Mouse (Mus musculus) limb, embryonic 11.5 days (tissue): ENCODE data around the gene Exoc7. TPM values are rescaled to one million over a fixed set of nuclear protein-coding genes. Genes with fewer than 3 reads are reported as not detected.

Experiments used
- ATAC-seq: fragments of 200-750 bp; cut with Nextera tagmentation; 2 replicates; pipeline ENCODE4 v1.8.0; 2017; ENCODE audit warnings: low read depth; ENCODE audit not compliant: insufficient number of reproducible peaks, low FRiP score, low TSS enrichment
- DNase-seq: peaks from one replicate; pipeline ENCODE4 v3.0.0-alpha.2; 2015; ENCODE audit warnings: low spot score
- H3K27ac ChIP-seq: fragments of 300-500 bp; sonication (generic); replicated peaks from 2 replicates; pipeline ENCODE4 v1.5.1; 2014; ENCODE audit warnings: low read depth, mild to moderate bottlenecking, low read length
- H3K27me3 ChIP-seq: fragments of 300-500 bp; sonication (generic); 2 replicates; pipeline ENCODE4 v1.6.1; 2014; ENCODE audit warnings: mild to moderate bottlenecking, low read length, mixed read lengths; ENCODE audit not compliant: control insufficient read depth, insufficient read depth
- H3K36me3 ChIP-seq: fragments of 300-500 bp; sonication (generic); 2 replicates; pipeline ENCODE4 v1.6.1; 2014; ENCODE audit warnings: mild to moderate bottlenecking, low read length, moderate library complexity, mixed read lengths; ENCODE audit not compliant: control insufficient read depth, insufficient read depth
- H3K4me1 ChIP-seq: fragments of 300-500 bp; sonication (generic); 2 replicates; pipeline ENCODE4 v1.6.1; 2014; ENCODE audit warnings: low read length, mixed read lengths; ENCODE audit not compliant: control insufficient read depth, insufficient read depth
- H3K4me2 ChIP-seq: fragments of 300-500 bp; sonication (generic); 2 replicates; pipeline ENCODE4 v1.6.1; 2014; ENCODE audit warnings: low read depth, mild to moderate bottlenecking, moderate library complexity; ENCODE audit not compliant: severe bottlenecking
- H3K4me3 ChIP-seq: fragments of 300-500 bp; sonication (generic); 2 replicates; pipeline ENCODE4 v1.5.1; 2014; ENCODE audit warnings: low read depth, low read length
- H3K9ac ChIP-seq: fragments of 300-500 bp; sonication (generic); 2 replicates; pipeline ENCODE4 v1.6.1; 2014; ENCODE audit warnings: mild to moderate bottlenecking, low read length
- H3K9me3 ChIP-seq: fragments of 300-500 bp; sonication (generic); 2 replicates; pipeline ENCODE4 v1.6.1; 2016; ENCODE audit warnings: low read length; ENCODE audit not compliant: control insufficient read depth
- WGBS: fragments of 180-500 bp; shearing (Covaris S2); extraction: QIAGEN DNeasy Blood & Tissue Kit; methylation state at CpG from one replicate; pipeline ENCODE4 v1.1.7; 2014; 5-methylcytosine and 5-hydroxymethylcytosine counted together
- polyA plus RNA-seq: library from polyadenylated mRNA; unstranded; fragments of >200 nt; fragmentation: Nextera tagmentation; extraction: Ambion mirVana; gene quantifications from 2 replicates; pipeline ENCODE4 v1.2.1, GENCODE M21; 2014

Exoc7 gene
- polyA plus RNA-seq, 1 experiment from 2014 or later, result 69.5 TPM

DNA sequence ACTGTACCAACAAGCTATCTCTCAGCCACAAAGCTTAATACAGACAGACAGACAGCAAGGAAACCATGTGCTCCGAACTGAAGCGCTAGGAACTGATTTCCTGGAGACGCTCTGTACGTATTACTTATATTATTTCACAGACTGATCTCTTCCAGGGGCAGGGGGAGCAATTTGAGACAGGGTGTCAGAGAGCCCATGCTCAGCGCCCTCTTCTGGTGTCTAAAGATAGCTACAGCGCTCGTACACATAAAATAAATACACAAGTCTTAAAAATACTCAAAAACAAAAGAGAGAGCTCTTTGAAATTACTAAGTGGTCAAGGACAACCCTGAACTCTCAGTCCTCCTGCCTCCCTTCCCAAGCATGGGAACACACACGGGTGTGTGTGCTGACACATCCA is 39.4 kb downstream of the Exoc7 start:
- ATAC-seq (no peak), DNase-seq (no peak)
- peaks cover 30% of the 10 kb centered on the region for H3K36me3 ChIP-seq
- H3K4me1 ChIP-seq, result peaks cover 2% of the 10 kb centered on the region
- no peak overlapping the region for H3K9ac ChIP-seq
- H3K9me3 ChIP-seq, result no peaks in the 10 kb centered on the region
- H3K4me2 ChIP-seq, result no peak overlapping the region
- 88% methylated on average over 8 of the region's 8 CpGs for WGBS
- no peak overlapping the region for H3K4me3 ChIP-seq
- no peaks in the 10 kb centered on the region for H3K27me3 ChIP-seq
- H3K27ac ChIP-seq, result no peak overlapping the region

DNA sequence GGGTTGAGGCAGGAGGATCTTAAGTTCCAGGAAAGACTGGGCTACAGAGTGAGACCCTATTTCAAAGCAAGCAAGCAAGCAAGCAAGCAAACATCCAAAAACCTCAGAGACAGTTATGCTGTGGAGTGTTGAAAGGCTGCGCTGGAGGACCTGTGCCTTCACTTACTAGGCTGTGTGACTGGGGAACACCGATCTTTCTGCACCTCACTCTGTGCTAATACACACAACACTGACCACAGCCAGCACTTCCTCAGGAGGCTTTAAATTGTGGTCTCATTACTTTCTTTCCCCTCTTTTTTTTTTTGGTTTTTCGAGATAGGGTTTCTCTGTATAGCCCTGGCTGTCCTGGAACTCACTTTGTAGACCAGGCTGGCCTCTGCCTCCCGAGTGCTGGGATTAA is 41.2 kb downstream of the Exoc7 start:
- DNase-seq, result no peak
- Histone ChIP-seq H3K9me3 (no peaks in the 10 kb centered on the region), H3K4me1 (no peaks in the 10 kb centered on the region), H3K27me3 (no peaks in the 10 kb centered on the region), H3K4me3 (no peak overlapping the region), H3K4me2 (no peak overlapping the region), H3K27ac (no peak overlapping the region), H3K9ac (no peak overlapping the region), H3K36me3 (peaks cover 38% of the 10 kb centered on the region)
- WGBS, result 88% methylated on average over 4 of the region's 4 CpGs
- no peak for ATAC-seq

DNA sequence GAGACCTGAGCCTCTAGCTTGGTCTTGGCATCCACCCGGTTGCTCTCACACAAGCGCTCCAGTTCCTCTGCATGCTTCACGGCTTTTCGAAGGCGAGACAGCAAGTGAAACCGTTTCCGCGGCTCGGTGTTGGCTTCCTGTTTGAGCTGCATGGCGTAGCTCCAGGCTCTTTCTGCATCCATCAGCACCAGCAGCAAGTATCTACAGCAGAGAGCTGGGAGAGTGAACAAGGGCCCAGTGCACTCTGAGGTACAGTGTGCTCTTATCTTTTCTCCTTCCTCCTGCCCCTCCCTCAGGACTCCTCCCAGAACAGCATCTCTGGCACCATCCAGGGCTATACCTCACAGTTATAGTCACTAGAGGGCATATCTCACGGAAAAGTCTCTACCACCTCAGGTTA is 41.7 kb downstream of the Exoc7 start:
- ATAC-seq, result no peak
- no peak for DNase-seq

DNA sequence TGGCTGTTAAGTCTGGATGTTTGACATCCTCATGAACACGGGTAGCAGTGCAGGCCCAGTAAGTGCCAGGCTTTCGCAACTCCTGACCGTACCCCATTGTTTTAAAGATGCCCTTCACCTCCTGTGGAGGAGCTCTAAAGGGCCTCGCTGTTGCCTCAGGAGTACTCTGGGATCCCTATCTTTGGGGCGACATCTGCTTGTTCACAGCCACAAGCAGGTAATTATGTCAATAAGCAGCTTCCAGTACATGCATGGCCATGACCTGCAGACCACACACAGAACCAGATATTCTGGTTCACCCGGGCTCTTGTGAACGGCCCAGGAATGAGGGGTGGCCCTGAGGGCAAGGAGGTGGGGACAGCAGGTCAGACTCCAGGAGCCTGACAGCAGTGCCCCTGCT is 46.8 kb downstream of the Exoc7 start:
- Histone ChIP-seq H3K27me3 (no peaks in the 10 kb centered on the region), H3K4me3 (no peak overlapping the region), H3K27ac (no peak overlapping the region), H3K9ac (no peak overlapping the region), H3K4me2 (no peak overlapping the region), H3K9me3 (no peaks in the 10 kb centered on the region), H3K36me3 (peaks cover 46% of the 10 kb centered on the region), H3K4me1 (no peaks in the 10 kb centered on the region)
- 84% methylated on average over 7 of the region's 7 CpGs for WGBS
- no peak for ATAC-seq
- DNase-seq, result no peak

More for the DNA sequence above, 41.7 kb downstream of the Exoc7 start:
- H3K36me3 ChIP-seq, result peaks cover 41% of the 10 kb centered on the region
- H3K4me1 ChIP-seq, result no peaks in the 10 kb centered on the region
- no peak overlapping the region for H3K9ac ChIP-seq
- H3K27me3 ChIP-seq, result no peaks in the 10 kb centered on the region
- no peaks in the 10 kb centered on the region for H3K9me3 ChIP-seq
- no peak overlapping the region for H3K4me3 ChIP-seq
- H3K27ac ChIP-seq, result no peak overlapping the region
- no peak overlapping the region for H3K4me2 ChIP-seq
- 94% methylated on average over 11 of the region's 11 CpGs for WGBS

DNA sequence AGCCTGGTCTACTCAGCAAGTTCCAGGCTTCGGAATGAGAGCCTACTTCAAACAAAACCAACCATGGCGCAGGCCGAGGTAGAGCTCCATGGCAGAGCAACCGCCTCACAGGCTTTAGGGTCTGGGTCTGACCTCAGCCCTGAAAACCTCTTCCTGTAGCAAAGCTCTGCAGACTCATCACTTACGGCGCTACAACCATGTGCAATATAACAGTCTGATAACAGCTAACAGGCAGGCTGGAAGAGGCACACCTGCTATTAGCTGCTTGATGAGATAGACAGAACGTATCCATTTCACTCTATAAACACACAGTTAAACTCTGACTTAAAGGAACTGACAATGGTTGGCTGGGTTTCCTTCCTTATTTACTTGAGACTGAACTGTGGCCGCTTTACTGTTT is 47.6 kb downstream of the Exoc7 start:
- ATAC-seq, result no peak
- WGBS, result 89% methylated on average over 8 of the region's 8 CpGs
- peaks cover 46% of the 10 kb centered on the region for H3K36me3 ChIP-seq

DNA sequence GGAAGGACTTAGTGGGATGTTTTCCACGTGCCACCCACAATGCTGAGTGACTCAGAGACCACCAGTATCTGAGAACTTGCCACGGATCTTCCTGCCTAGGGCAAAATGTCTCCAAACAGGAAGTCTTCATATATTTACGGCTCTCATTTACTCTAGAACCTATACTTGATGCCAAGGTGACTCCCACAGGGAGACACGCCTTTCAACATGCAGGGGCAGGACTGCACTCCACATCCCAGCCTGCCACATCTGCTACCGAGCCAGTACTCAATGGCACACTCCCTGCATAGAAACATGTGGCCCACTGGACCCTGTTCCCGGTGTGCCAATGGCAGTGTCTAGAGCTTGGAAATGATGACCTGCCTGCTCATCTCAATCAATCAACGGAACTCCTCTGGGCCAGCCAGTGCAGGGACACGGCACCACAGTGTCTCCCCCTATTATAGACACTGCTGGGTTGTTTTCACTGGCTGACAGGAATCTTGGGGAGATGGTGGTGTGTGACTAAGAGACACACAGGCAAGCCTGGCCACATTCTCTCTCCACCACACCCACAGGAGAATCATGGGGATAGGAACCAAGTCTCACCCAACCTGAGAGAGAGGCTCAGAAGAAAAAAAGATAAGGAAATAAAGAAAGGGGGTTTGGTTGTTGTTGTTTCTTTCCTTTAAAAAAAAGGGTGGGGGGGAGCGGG is 50.9 kb downstream of the Exoc7 start:
- ATAC-seq, result no peak
- no peaks in the 10 kb centered on the region for H3K4me1 ChIP-seq
- no peaks in the 10 kb centered on the region for H3K9me3 ChIP-seq
- H3K4me3 ChIP-seq, result no peak overlapping the region
- peaks cover 40% of the 10 kb centered on the region for H3K36me3 ChIP-seq
- no peak overlapping the region for H3K9ac ChIP-seq
- no peak overlapping the region for H3K4me2 ChIP-seq
- H3K27ac ChIP-seq, result no peak overlapping the region
- H3K27me3 ChIP-seq, result no peaks in the 10 kb centered on the region
- no peak for DNase-seq
- WGBS, result 90% methylated on average over 9 of the region's 9 CpGs

More for the DNA sequence above, 47.6 kb downstream of the Exoc7 start:
- Histone ChIP-seq H3K4me1 (no peaks in the 10 kb centered on the region), H3K4me2 (no peak overlapping the region), H3K27ac (no peak overlapping the region), H3K4me3 (no peak overlapping the region), H3K9ac (no peak overlapping the region), H3K27me3 (no peaks in the 10 kb centered on the region), H3K9me3 (no peaks in the 10 kb centered on the region)
- DNase-seq, result no peak

DNA sequence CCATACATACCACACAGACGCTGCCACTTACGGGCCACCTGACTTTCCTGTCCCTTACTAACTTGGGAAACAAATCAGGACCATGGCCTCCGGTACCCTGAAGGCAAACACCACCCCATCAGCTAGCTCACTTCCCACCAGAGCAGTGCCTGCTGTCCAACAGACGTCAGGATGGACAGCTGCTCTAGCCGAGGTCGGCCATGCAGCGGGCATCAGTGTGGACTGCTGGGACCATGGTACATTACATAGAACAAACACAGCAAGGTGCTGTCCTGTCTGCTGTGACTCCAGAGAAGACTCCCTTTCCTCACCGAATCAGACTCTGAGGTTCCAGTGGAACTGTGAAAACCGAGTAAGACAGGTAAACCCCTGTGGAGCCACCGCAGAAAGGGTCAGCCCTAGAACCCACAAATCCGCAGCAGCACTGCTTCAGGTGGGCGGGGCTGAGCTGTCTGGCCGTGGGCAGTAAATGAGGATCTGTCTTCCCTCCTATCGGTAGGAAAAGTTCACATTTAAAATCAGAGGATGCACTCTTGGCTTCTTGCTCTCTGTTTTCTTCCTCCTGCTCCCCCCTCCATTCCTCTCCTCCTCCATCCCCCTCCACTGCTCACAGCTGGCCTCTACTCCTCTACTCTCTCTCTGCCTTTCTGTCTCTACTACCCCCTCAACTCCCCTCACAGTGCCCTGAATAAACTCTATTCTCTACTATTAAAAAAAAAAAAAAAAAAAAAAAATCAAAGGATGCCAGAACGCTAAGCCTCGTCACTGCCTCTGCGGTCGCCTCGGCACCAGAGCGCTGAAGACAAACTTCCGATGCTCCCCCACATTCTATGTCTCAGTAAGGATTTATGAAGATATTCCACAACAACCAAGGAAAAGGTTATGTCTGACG is 51.7 kb downstream of the Exoc7 start:
- ATAC-seq, result no peak
- WGBS, result 86% methylated on average over 22 of the region's 22 CpGs

DNA sequence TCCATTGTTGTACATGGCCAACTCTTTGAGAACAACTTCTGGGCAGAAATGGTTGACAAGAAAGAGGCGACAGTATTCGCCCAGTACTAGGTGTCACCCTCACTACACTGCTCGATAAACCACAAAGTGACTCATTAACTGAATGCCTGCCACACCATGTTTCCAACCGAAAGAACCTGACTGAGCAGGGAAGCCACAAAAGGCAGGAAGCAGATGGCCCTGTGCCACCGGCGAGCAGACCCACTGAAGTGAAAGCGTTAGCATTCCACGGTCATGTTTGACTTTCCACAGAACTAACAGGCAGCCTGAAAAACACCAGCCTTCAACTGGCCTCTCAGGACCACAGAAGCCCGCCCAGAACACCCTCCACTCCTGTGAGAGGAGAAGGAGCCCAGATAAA is 52.4 kb downstream of the Exoc7 start:
- H3K9ac ChIP-seq, result no peak overlapping the region
- H3K27me3 ChIP-seq, result no peaks in the 10 kb centered on the region
- ATAC-seq (no peak), DNase-seq (no peak)
- H3K27ac ChIP-seq, result no peak overlapping the region
- no peaks in the 10 kb centered on the region for H3K4me1 ChIP-seq
- peaks cover 42% of the 10 kb centered on the region for H3K36me3 ChIP-seq
- H3K9me3 ChIP-seq, result no peaks in the 10 kb centered on the region
- no peak overlapping the region for H3K4me3 ChIP-seq
- WGBS, result 85% methylated on average over 9 of the region's 9 CpGs
- no peak overlapping the region for H3K4me2 ChIP-seq

More for the DNA sequence above, 51.7 kb downstream of the Exoc7 start:
- Histone ChIP-seq H3K36me3 (peaks cover 42% of the 10 kb centered on the region), H3K27me3 (no peaks in the 10 kb centered on the region), H3K27ac (no peak overlapping the region), H3K9me3 (no peaks in the 10 kb centered on the region), H3K4me1 (no peaks in the 10 kb centered on the region), H3K4me2 (no peak overlapping the region), H3K9ac (no peak overlapping the region), H3K4me3 (no peak overlapping the region)
- no peak for DNase-seq
